In genomic region chr12:80208126-80208820, GRCm38 (mm10) we compare ENCODE assay signal across 10 mouse cellular contexts. TPM values are rescaled to one million over a fixed set of nuclear protein-coding genes. Genes with fewer than 3 reads are reported as not detected.
DNase-seq lines count a peak whose midpoint lies in the region; ATAC-seq and TF ChIP-seq lines count a peak whose summit lies in the region.
"Had no signal": no experiment of that assay in that cellular context is flagged by ENCODE, and none has a peak within 500 bp of the region (broad histone marks: within the 10 kb centered on the region; RNA-seq: fewer than 3 reads in every experiment).

No protein-coding gene starts in this region.

- 46% methylated on average over 19 of the region's 19 CpGs for WGBS in midbrain, embryonic 16.5 days
- 54% methylated on average over 19 of the region's 19 CpGs for WGBS in midbrain, embryonic 11.5 days
- 46% methylated on average over 19 of the region's 19 CpGs for WGBS in stomach, embryonic 15.5 days
- WGBS in thymus, adult 2 months, result 90% methylated on average over 19 of the region's 19 CpGs

- no peak overlapping the region for H3K9ac ChIP-seq in midbrain, embryonic 16.5 days (ENCODE audit: low read depth, low read length)
- H3K9ac ChIP-seq in midbrain, embryonic 11.5 days (ENCODE audit: low read length), result no peak overlapping the region
- H3K9ac ChIP-seq in stomach, embryonic 15.5 days, result no peak overlapping the region
- H3K9ac ChIP-seq: midbrain, embryonic 13.5 days had no signal

- H3K27ac ChIP-seq in midbrain, embryonic 16.5 days (ENCODE audit: low read length), result 0 out of 2 replicates have a peak overlapping the region, but pooled peaks have one; percentile 2
- H3K27ac ChIP-seq in midbrain, embryonic 11.5 days (ENCODE audit: low read depth, low read length), result no peak overlapping the region
- peak overlapping the region; percentile 60 for H3K27ac ChIP-seq in stomach, embryonic 15.5 days
- H3K27ac ChIP-seq in thymus, adult 2 months (ENCODE audit: control insufficient read depth, insufficient read depth, low read length), result no peak overlapping the region
- H3K27ac ChIP-seq: midbrain, embryonic 13.5 days had no signal

- no peak for TF ChIP-seq POLR2A in thymus, adult 2 months (IDR thresholded peaks at IDR 0.05; ENCODE audit: control insufficient read depth, extremely low read depth, insufficient read depth, low read length, poor library complexity)

- ATAC-seq in midbrain, embryonic 16.5 days, result no peak
- no peak for ATAC-seq in midbrain, embryonic 11.5 days (ENCODE audit: low FRiP score)
- ATAC-seq in stomach, embryonic 15.5 days (ENCODE audit: insufficient read depth, low FRiP score, low read depth), result peak; percentile 16; the same call in 1 of the 2 replicates
- ATAC-seq: midbrain, embryonic 13.5 days had no signal

- H3K27me3 ChIP-seq in midbrain, embryonic 16.5 days (ENCODE audit: control insufficient read depth, insufficient read depth, low read depth, low read length), result no peaks in the 10 kb centered on the region
- H3K27me3 ChIP-seq in midbrain, embryonic 11.5 days (ENCODE audit: control insufficient read depth, insufficient read depth, low read length), result no peaks in the 10 kb centered on the region
- H3K27me3 ChIP-seq in stomach, embryonic 15.5 days (replicated peaks), result no peaks in the 10 kb centered on the region
- H3K27me3 ChIP-seq in thymus, adult 2 months (ENCODE audit: control insufficient read depth, insufficient read depth, low read length), result no peaks in the 10 kb centered on the region
- H3K27me3 ChIP-seq: midbrain, embryonic 13.5 days had no signal

- DNase-seq in embryo, embryonic 10.5 days (ENCODE audit: low spot score), result peak; percentile 48
- no peak for DNase-seq in embryo, embryonic 10 days (ENCODE audit: low spot score)
- no peak for DNase-seq in midbrain, embryonic 11.5 days (ENCODE audit: low spot score, missing footprints)
- DNase-seq in heart, postnatal 10 days, result peak; percentile 53
- DNase-seq in left cerebral cortex, postnatal 10 days (ENCODE audit: extremely low spot score in 1 of 2, low spot score in 2 of 2), result no peak
- no peak for DNase-seq in thymus, adult 2 months
- DNase-seq: adrenal gland, adult 8-10 months had no signal

- intact Hi-C loops in heart, postnatal 10 days (cut with DNase I), result no loop called here
- intact Hi-C loops in left cerebral cortex, postnatal 10 days (cut with DNase I), result no loop called here

- no peak overlapping the region for H3K4me2 ChIP-seq in midbrain, embryonic 16.5 days (ENCODE audit: low read length)
- no peak overlapping the region for H3K4me2 ChIP-seq in midbrain, embryonic 11.5 days
- H3K4me2 ChIP-seq in stomach, embryonic 15.5 days, result no peak overlapping the region
- H3K4me2 ChIP-seq: midbrain, embryonic 13.5 days had no signal

- H3K4me3 ChIP-seq in midbrain, embryonic 16.5 days (ENCODE audit: low read depth, low read length), result no peak overlapping the region
- no peak overlapping the region for H3K4me3 ChIP-seq in midbrain, embryonic 11.5 days (ENCODE audit: low read depth, low read length)
- no peak overlapping the region for H3K4me3 ChIP-seq in stomach, embryonic 15.5 days (replicated peaks)
- H3K4me3 ChIP-seq in thymus, adult 2 months (ENCODE audit: control insufficient read depth, insufficient read depth, low read length), result no peak overlapping the region
- H3K4me3 ChIP-seq: midbrain, embryonic 13.5 days had no signal

- H3K4me1 ChIP-seq in midbrain, embryonic 16.5 days (ENCODE audit: control insufficient read depth, insufficient read depth, low read length), result peaks cover 7% of the 10 kb centered on the region; the same call in 1 of the 2 replicates
- 0 out of 2 replicates have a peak, but pooled peaks cover 3% of the 10 kb centered on the region for H3K4me1 ChIP-seq in midbrain, embryonic 11.5 days (ENCODE audit: control insufficient read depth, insufficient read depth, low read length)
- peaks cover 35% of the 10 kb centered on the region for H3K4me1 ChIP-seq in stomach, embryonic 15.5 days
- peaks cover 34% of the 10 kb centered on the region for H3K4me1 ChIP-seq in thymus, adult 2 months (replicated peaks; ENCODE audit: control insufficient read depth, insufficient read depth, low read length)

- no peak for TF ChIP-seq CTCF in thymus, adult 2 months (IDR thresholded peaks at IDR 0.05; ENCODE audit: borderline replicate concordance, control insufficient read depth, extremely low read depth, insufficient read depth, low read length, poor library complexity)

- H3K36me3 ChIP-seq in midbrain, embryonic 16.5 days (ENCODE audit: control insufficient read depth, insufficient read depth, low read length), result no peaks in the 10 kb centered on the region
- 0 out of 2 replicates have a peak, but pooled peaks cover 2% of the 10 kb centered on the region for H3K36me3 ChIP-seq in midbrain, embryonic 11.5 days (ENCODE audit: control insufficient read depth, insufficient read depth, low read length)
- peaks cover 19% of the 10 kb centered on the region for H3K36me3 ChIP-seq in stomach, embryonic 15.5 days
- H3K36me3 ChIP-seq in thymus, adult 2 months (ENCODE audit: control insufficient read depth, insufficient read depth, low read length), result peaks cover 22% of the 10 kb centered on the region

- H3K9me3 ChIP-seq in midbrain, embryonic 16.5 days (replicated peaks; ENCODE audit: control insufficient read depth, low read length, poor library complexity, severe bottlenecking), result no peaks in the 10 kb centered on the region
- H3K9me3 ChIP-seq in midbrain, embryonic 11.5 days (ENCODE audit: control insufficient read depth, low read length), result no peaks in the 10 kb centered on the region
- no peaks in the 10 kb centered on the region for H3K9me3 ChIP-seq in stomach, embryonic 15.5 days
- H3K9me3 ChIP-seq: midbrain, embryonic 13.5 days had no signal

RNA-seq across cellular contexts. Expression of gene Actn1, which starts 51.9 kb away (rescaled TPM):
- polyA plus RNA-seq in midbrain, embryonic 16.5 days (2015; fragmentation: Nextera tagmentation; extraction: Ambion mirVana), result 6.3 and 6.6 TPM in 2 replicates
- 17.4 and 19.9 TPM in 2 replicates for polyA plus RNA-seq in midbrain, embryonic 11.5 days (2014; fragmentation: Nextera tagmentation; extraction: Ambion mirVana)
- 10 to 100 TPM; 70.7 to 71.9 TPM for total RNA-seq in heart, postnatal 10 days (2021)
- 61.2 and 65.0 TPM in 2 replicates for polyA plus RNA-seq in stomach, embryonic 15.5 days (2015; fragmentation: Nextera tagmentation; extraction: Ambion mirVana)
- 100 to 1,000 TPM in 1 of 2 experiments, 10 to 100 TPM in 1; 88.2 to 103 TPM for total RNA-seq in left cerebral cortex, postnatal 10 days (2021)
- polyA plus RNA-seq in thymus, adult 2 months (2012; rRNA removed), result 153 and 158 TPM in 2 replicates

Comparison
In these comparisons a context has a peak if more than half of its experiments do, and no peak if none do; other contexts are left out.
1. DNase-seq: peak in embryo, embryonic 10.5 days (single experiment) and heart, postnatal 10 days (2 of 2); none in embryo, embryonic 10 days (single experiment), midbrain, embryonic 11.5 days (single experiment), left cerebral cortex, postnatal 10 days (0 of 2) and thymus, adult 2 months (single experiment).
2. H3K27ac ChIP-seq: peak in midbrain, embryonic 16.5 days (single experiment) and stomach, embryonic 15.5 days (single experiment); none in midbrain, embryonic 11.5 days (single experiment) and thymus, adult 2 months (single experiment).